Mouse (Mus musculus): ENCODE results near the gene Olfr862. TPM values are rescaled to one million over a fixed set of nuclear protein-coding genes. Genes with fewer than 3 reads are reported as not detected.

The Olfr862 gene
- not detected in 2 replicates for polyA plus RNA-seq (2012; rRNA removed; ENCODE audit: low replicate concordance)

GRCm38 (mm10) chr9:19887904-19888303 lies at the start of gene Olfr862:
TSS of gene Olfr862 (minus strand) at chr9:19888004.

DNA sequence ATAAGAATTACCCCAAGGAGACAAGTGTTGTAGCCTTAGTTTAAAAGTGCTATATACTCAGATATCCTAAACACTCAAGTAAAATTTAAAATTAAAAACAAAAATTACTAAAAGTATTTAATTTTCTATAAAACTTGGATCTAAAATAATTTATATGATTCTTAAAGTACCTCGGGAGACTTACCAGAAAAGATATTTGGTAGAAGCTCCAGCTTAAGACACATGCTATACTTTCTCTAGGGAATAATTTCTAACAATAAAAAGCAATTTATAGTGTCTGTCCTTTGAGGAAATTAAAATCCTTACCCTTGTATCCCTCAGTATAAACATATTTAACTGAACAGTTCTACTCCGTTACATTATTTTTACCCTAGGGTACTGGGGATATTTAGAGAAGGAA lies 28.8 kb upstream of the Olfr862 start, which contains the start of gene Olfr77:
TSS of gene Olfr77 (plus strand) at position 301 of the 400 bp plus-strand sequence.

GRCm38 (mm10) chr9:19849647-19850046 lies 38.2 kb downstream of the Olfr862 start, which contains the start of gene Olfr860:
TSS of gene Olfr860 (minus strand) at chr9:19849747.

Other genes starting within 250 kb of the Olfr862 start
- gene Olfr857, start 178.6 kb downstream of the Olfr862 start, polyA plus RNA-seq (2012; rRNA removed; ENCODE audit: low replicate concordance), result 0.13 TPM in 1 of 2 replicates, not detected in the other
- not detected in 2 replicates for gene Olfr58, start 107.7 kb downstream of the Olfr862 start, polyA plus RNA-seq (2012; rRNA removed; ENCODE audit: low replicate concordance)
- not detected in 2 replicates for gene Olfr859, start 83.1 kb downstream of the Olfr862 start, polyA plus RNA-seq (2012; rRNA removed; ENCODE audit: low replicate concordance)
- gene Olfr860, start 38.3 kb downstream of the Olfr862 start, polyA plus RNA-seq (2012; rRNA removed; ENCODE audit: low replicate concordance), result not detected in 2 replicates
- not detected in 2 replicates for gene Olfr77, start 28.9 kb upstream of the Olfr862 start, polyA plus RNA-seq (2012; rRNA removed; ENCODE audit: low replicate concordance)
- gene Olfr866, start 140.0 kb upstream of the Olfr862 start, polyA plus RNA-seq (2012; rRNA removed; ENCODE audit: low replicate concordance), result not detected in 2 replicates
- not detected in 2 replicates for gene Olfr867, start 169.6 kb upstream of the Olfr862 start, polyA plus RNA-seq (2012; rRNA removed; ENCODE audit: low replicate concordance)
- gene Olfr868, start 210.6 kb upstream of the Olfr862 start, polyA plus RNA-seq (2012; rRNA removed; ENCODE audit: low replicate concordance), result not detected in 2 replicates
- not detected in 2 replicates for gene Olfr869, start 241.0 kb upstream of the Olfr862 start, polyA plus RNA-seq (2012; rRNA removed; ENCODE audit: low replicate concordance)